Comparison of ENCODE assay signal across 1 mouse cellular context in genomic region chr4:117096666-117097065, GRCm38 (mm10).
TF ChIP-seq lines count a peak whose summit lies in the region.

No protein-coding gene starts in this region.

TF ChIP-seq in CH12.LX, 34 proteins besides CTCF, POLR2A, EP300 and RAD21:
- TF ChIP-seq MAZ (IDR thresholded peaks at IDR 0.05; ENCODE audit: low read depth, low read length) (no peak), ETS1 (conservative IDR thresholded peaks at IDR 0.05; ENCODE audit: low read depth, low read length) (no peak), MEF2A (IDR thresholded peaks at IDR 0.05; ENCODE audit: borderline replicate concordance, low read depth, low read length) (no peak), JUND (conservative IDR thresholded peaks at IDR 0.05; ENCODE audit: low read depth, low read length) (no peak), HCFC1 (IDR thresholded peaks at IDR 0.05; ENCODE audit: low read depth, low read length) (no peak), USF1 (IDR thresholded peaks at IDR 0.05; ENCODE audit: low read depth, low read length) (no peak), IRF4 (IDR thresholded peaks at IDR 0.05; ENCODE audit: low read depth, low read length) (no peak), NRF1 (IDR thresholded peaks at IDR 0.05; ENCODE audit: low read depth, low read length) (no peak)
TF ChIP-seq in CH12.LX: peak in this region for 0.
